Mouse (Mus musculus): ENCODE data around the gene Arl14. TPM values are rescaled to one million over a fixed set of nuclear protein-coding genes. Genes with fewer than 3 reads are reported as not detected.

Arl14 gene
- polyA plus RNA-seq, 1 experiment from 2014 or later: not detected

GRCm38 (mm10) chr3:69236491-69236890 lies 14.3 kb downstream of the Arl14 start:
- ATAC-seq (ENCODE audit: insufficient number of reproducible peaks, low FRiP score, low TSS enrichment, low read depth): no peak
- no peak for DNase-seq (ENCODE audit: low spot score)
- no peak overlapping the region for H3K4me2 ChIP-seq (ENCODE audit: low read depth, severe bottlenecking)
- H3K27me3 ChIP-seq (ENCODE audit: control insufficient read depth, insufficient read depth, low read length): no peaks in the 10 kb centered on the region
- WGBS: 88% methylated on average over 12 of the region's 12 CpGs
- H3K27ac ChIP-seq (replicated peaks; ENCODE audit: low read depth, low read length): no peak overlapping the region
- H3K36me3 ChIP-seq (ENCODE audit: control insufficient read depth, insufficient read depth, low read length): no peaks in the 10 kb centered on the region
- no peak overlapping the region for H3K9ac ChIP-seq (ENCODE audit: low read length)
- H3K4me3 ChIP-seq (ENCODE audit: low read depth, low read length): no peak overlapping the region
- H3K9me3 ChIP-seq (ENCODE audit: control insufficient read depth, low read length): no peaks in the 10 kb centered on the region
- H3K4me1 ChIP-seq (ENCODE audit: control insufficient read depth, insufficient read depth, low read length): no peaks in the 10 kb centered on the region

GRCm38 (mm10) chr3:69238141-69238851 lies 16.1 kb downstream of the Arl14 start:
- no peaks in the 10 kb centered on the region for H3K4me1 ChIP-seq (ENCODE audit: control insufficient read depth, insufficient read depth, low read length)
- no peak overlapping the region for H3K9ac ChIP-seq (ENCODE audit: low read length)
- WGBS: 49% methylated on average over 12 of the region's 12 CpGs
- DNase-seq (ENCODE audit: low spot score) (peak; percentile 72), ATAC-seq (ENCODE audit: insufficient number of reproducible peaks, low FRiP score, low TSS enrichment, low read depth) (no peak)
- H3K9me3 ChIP-seq (ENCODE audit: control insufficient read depth, low read length): no peaks in the 10 kb centered on the region
- H3K27ac ChIP-seq (replicated peaks; ENCODE audit: low read depth, low read length): no peak overlapping the region
- no peak overlapping the region for H3K4me2 ChIP-seq (ENCODE audit: low read depth, severe bottlenecking)
- H3K36me3 ChIP-seq (ENCODE audit: control insufficient read depth, insufficient read depth, low read length): no peaks in the 10 kb centered on the region
- H3K27me3 ChIP-seq (ENCODE audit: control insufficient read depth, insufficient read depth, low read length): no peaks in the 10 kb centered on the region
- H3K4me3 ChIP-seq (ENCODE audit: low read depth, low read length): no peak overlapping the region

GRCm38 (mm10) chr3:69239246-69239645 lies 17.0 kb downstream of the Arl14 start:
- no peak for DNase-seq (ENCODE audit: low spot score)
- Histone ChIP-seq H3K9ac (ENCODE audit: low read length) (no peak overlapping the region), H3K4me1 (ENCODE audit: control insufficient read depth, insufficient read depth, low read length) (no peaks in the 10 kb centered on the region), H3K9me3 (ENCODE audit: control insufficient read depth, low read length) (no peaks in the 10 kb centered on the region), H3K4me3 (ENCODE audit: low read depth, low read length) (no peak overlapping the region), H3K4me2 (ENCODE audit: low read depth, severe bottlenecking) (no peak overlapping the region), H3K27ac (replicated peaks; ENCODE audit: low read depth, low read length) (no peak overlapping the region), H3K36me3 (ENCODE audit: control insufficient read depth, insufficient read depth, low read length) (no peaks in the 10 kb centered on the region), H3K27me3 (ENCODE audit: control insufficient read depth, insufficient read depth, low read length) (no peaks in the 10 kb centered on the region)
- WGBS: 81% methylated on average over 5 of the region's 5 CpGs
- no peak for ATAC-seq (ENCODE audit: insufficient number of reproducible peaks, low FRiP score, low TSS enrichment, low read depth)

GRCm38 (mm10) chr3:69241020-69241419 lies 18.8 kb downstream of the Arl14 start:
- WGBS: 79% methylated on average over 1 of the region's 1 CpGs
- H3K4me1 ChIP-seq (ENCODE audit: control insufficient read depth, insufficient read depth, low read length): no peaks in the 10 kb centered on the region
- ATAC-seq (ENCODE audit: insufficient number of reproducible peaks, low FRiP score, low TSS enrichment, low read depth) (no peak), DNase-seq (ENCODE audit: low spot score) (no peak)
- no peak overlapping the region for H3K4me2 ChIP-seq (ENCODE audit: low read depth, severe bottlenecking)
- H3K9ac ChIP-seq (ENCODE audit: low read length): no peak overlapping the region
- H3K27me3 ChIP-seq (ENCODE audit: control insufficient read depth, insufficient read depth, low read length): no peaks in the 10 kb centered on the region
- H3K9me3 ChIP-seq (ENCODE audit: control insufficient read depth, low read length): no peaks in the 10 kb centered on the region
- H3K27ac ChIP-seq (replicated peaks; ENCODE audit: low read depth, low read length): no peak overlapping the region
- no peaks in the 10 kb centered on the region for H3K36me3 ChIP-seq (ENCODE audit: control insufficient read depth, insufficient read depth, low read length)
- H3K4me3 ChIP-seq (ENCODE audit: low read depth, low read length): no peak overlapping the region

- H3K27ac ChIP-seq (replicated peaks; ENCODE audit: low read depth, low read length): no peak overlapping the region
- H3K4me2 ChIP-seq (ENCODE audit: low read depth, severe bottlenecking): no peak overlapping the region
- no peaks in the 10 kb centered on the region for H3K36me3 ChIP-seq (ENCODE audit: control insufficient read depth, insufficient read depth, low read length)
- no peak overlapping the region for H3K9ac ChIP-seq (ENCODE audit: low read length)
- H3K9me3 ChIP-seq (ENCODE audit: control insufficient read depth, low read length): no peaks in the 10 kb centered on the region
- WGBS: 93% methylated on average over 17 of the region's 17 CpGs
- H3K4me3 ChIP-seq (ENCODE audit: low read depth, low read length): no peak overlapping the region
- H3K27me3 ChIP-seq (ENCODE audit: control insufficient read depth, insufficient read depth, low read length): no peaks in the 10 kb centered on the region
- DNase-seq (ENCODE audit: low spot score) (no peak), ATAC-seq (ENCODE audit: insufficient number of reproducible peaks, low FRiP score, low TSS enrichment, low read depth) (no peak)
- H3K4me1 ChIP-seq (ENCODE audit: control insufficient read depth, insufficient read depth, low read length): no peaks in the 10 kb centered on the region
Measured at GRCm38 (mm10) chr3:69253096-69253866, 31.1 kb downstream of the Arl14 start.

- ATAC-seq (ENCODE audit: insufficient number of reproducible peaks, low FRiP score, low TSS enrichment, low read depth): no peak
- no peak overlapping the region for H3K4me3 ChIP-seq (ENCODE audit: low read depth, low read length)
- no peaks in the 10 kb centered on the region for H3K27me3 ChIP-seq (ENCODE audit: control insufficient read depth, insufficient read depth, low read length)
- no peak overlapping the region for H3K9ac ChIP-seq (ENCODE audit: low read length)
- DNase-seq (ENCODE audit: low spot score): no peak
- H3K4me2 ChIP-seq (ENCODE audit: low read depth, severe bottlenecking): no peak overlapping the region
- WGBS: 73% methylated on average over 7 of the region's 7 CpGs
- H3K27ac ChIP-seq (replicated peaks; ENCODE audit: low read depth, low read length): no peak overlapping the region
- H3K4me1 ChIP-seq (ENCODE audit: control insufficient read depth, insufficient read depth, low read length): no peaks in the 10 kb centered on the region
- H3K36me3 ChIP-seq (ENCODE audit: control insufficient read depth, insufficient read depth, low read length): no peaks in the 10 kb centered on the region
- H3K9me3 ChIP-seq (ENCODE audit: control insufficient read depth, low read length): no peaks in the 10 kb centered on the region
Measured at GRCm38 (mm10) chr3:69254676-69255075, 32.5 kb downstream of the Arl14 start.

- H3K9ac ChIP-seq (ENCODE audit: low read length): no peak overlapping the region
- H3K4me1 ChIP-seq (ENCODE audit: control insufficient read depth, insufficient read depth, low read length): no peaks in the 10 kb centered on the region
- peak; percentile 57 for DNase-seq (ENCODE audit: low spot score)
- no peaks in the 10 kb centered on the region for H3K9me3 ChIP-seq (ENCODE audit: control insufficient read depth, low read length)
- H3K4me2 ChIP-seq (ENCODE audit: low read depth, severe bottlenecking): no peak overlapping the region
- no peak for ATAC-seq (ENCODE audit: insufficient number of reproducible peaks, low FRiP score, low TSS enrichment, low read depth)
- no peak overlapping the region for H3K4me3 ChIP-seq (ENCODE audit: low read depth, low read length)
- H3K36me3 ChIP-seq (ENCODE audit: control insufficient read depth, insufficient read depth, low read length): no peaks in the 10 kb centered on the region
- H3K27me3 ChIP-seq (ENCODE audit: control insufficient read depth, insufficient read depth, low read length): no peaks in the 10 kb centered on the region
- H3K27ac ChIP-seq (replicated peaks; ENCODE audit: low read depth, low read length): no peak overlapping the region
- 17% methylated on average over 2 of the region's 2 CpGs for WGBS
Measured at GRCm38 (mm10) chr3:69257049-69257699, 35.0 kb downstream of the Arl14 start.

GRCm38 (mm10) chr3:69263010-69263643 lies 40.9 kb downstream of the Arl14 start:
- Histone ChIP-seq H3K9me3 (ENCODE audit: control insufficient read depth, low read length) (no peaks in the 10 kb centered on the region), H3K9ac (ENCODE audit: low read length) (no peak overlapping the region), H3K27ac (replicated peaks; ENCODE audit: low read depth, low read length) (no peak overlapping the region), H3K36me3 (ENCODE audit: control insufficient read depth, insufficient read depth, low read length) (no peaks in the 10 kb centered on the region), H3K4me1 (ENCODE audit: control insufficient read depth, insufficient read depth, low read length) (no peaks in the 10 kb centered on the region), H3K4me2 (ENCODE audit: low read depth, severe bottlenecking) (no peak overlapping the region), H3K27me3 (ENCODE audit: control insufficient read depth, insufficient read depth, low read length) (no peaks in the 10 kb centered on the region), H3K4me3 (ENCODE audit: low read depth, low read length) (no peak overlapping the region)
- no peak for DNase-seq (ENCODE audit: low spot score)
- no peak for ATAC-seq (ENCODE audit: insufficient number of reproducible peaks, low FRiP score, low TSS enrichment, low read depth)
- 88% methylated on average over 7 of the region's 7 CpGs for WGBS
